Mouse (Mus musculus): Measurements from ENCODE around the gene Sgca. TPM values are rescaled to one million over a fixed set of nuclear protein-coding genes. Genes with fewer than 3 reads are reported as not detected.
A peak's percentile ranks its signal among the peaks of the same experiment; 100 is the strongest.

Gene Sgca
- polyA plus RNA-seq, 1 experiment: 4.7 TPM

- DNase-seq (ENCODE audit: low read depth, low spot score): no peak
- 64% methylated on average over 5 of the region's 5 CpGs for WGBS
Observed at GRCm38 (mm10) chr11:94962534-94963101, 13.5 kb downstream of the Sgca start.

- peak; percentile 87 for DNase-seq (ENCODE audit: low read depth, low spot score)
- 2% methylated on average over 8 of the region's 8 CpGs for WGBS
Observed at GRCm38 (mm10) chr11:94958065-94958858, 17.9 kb downstream of the Sgca start.

GRCm38 (mm10) chr11:94957693-94958064, 18.4 kb downstream of the Sgca start:
- 42% methylated on average over 9 of the region's 9 CpGs for WGBS
- no peak for DNase-seq (ENCODE audit: low read depth, low spot score)

GRCm38 (mm10) chr11:94955103-94955502, 21.0 kb downstream of the Sgca start:
- DNase-seq (ENCODE audit: low read depth, low spot score): no peak
- WGBS: 69% methylated on average over 9 of the region's 9 CpGs

- 12% methylated on average over 6 of the region's 6 CpGs for WGBS
- no peak for DNase-seq (ENCODE audit: low read depth, low spot score)
Observed at GRCm38 (mm10) chr11:94952169-94952568, 24.0 kb downstream of the Sgca start.

GRCm38 (mm10) chr11:94945236-94945635, 30.9 kb downstream of the Sgca start:
- 79% methylated on average over 12 of the region's 12 CpGs for WGBS
- no peak for DNase-seq (ENCODE audit: low read depth, low spot score)

- no peak for DNase-seq (ENCODE audit: low read depth, low spot score)
- 29% methylated on average over 8 of the region's 8 CpGs for WGBS
Observed at GRCm38 (mm10) chr11:94944295-94944694, 31.8 kb downstream of the Sgca start.

GRCm38 (mm10) chr11:94943054-94943453, 33.1 kb downstream of the Sgca start:
- no peak for DNase-seq (ENCODE audit: low read depth, low spot score)
- 71% methylated on average over 15 of the region's 15 CpGs for WGBS

GRCm38 (mm10) chr11:94942282-94943023, 33.7 kb downstream of the Sgca start:
- 41% methylated on average over 13 of the region's 13 CpGs for WGBS

GRCm38 (mm10) chr11:94941776-94942175, 34.4 kb downstream of the Sgca start:
- DNase-seq (ENCODE audit: low read depth, low spot score): no peak
- WGBS: 75% methylated on average over 8 of the region's 8 CpGs

More at GRCm38 (mm10) chr11:94942282-94943023, 33.7 kb downstream of the Sgca start:
- DNase-seq (ENCODE audit: low read depth, low spot score): no peak

- 33% methylated on average over 9 of the region's 9 CpGs for WGBS
- no peak for DNase-seq (ENCODE audit: low read depth, low spot score)
Observed at GRCm38 (mm10) chr11:94941121-94941520, 35.0 kb downstream of the Sgca start.

- WGBS: 18% methylated on average over 4 of the region's 4 CpGs
- no peak for DNase-seq (ENCODE audit: low read depth, low spot score)
Observed at GRCm38 (mm10) chr11:94939280-94939679, 36.8 kb downstream of the Sgca start.

- WGBS: 20% methylated on average over 9 of the region's 9 CpGs
- DNase-seq (ENCODE audit: low read depth, low spot score): no peak
Observed at GRCm38 (mm10) chr11:94938296-94938695, 37.8 kb downstream of the Sgca start.

- no peak for DNase-seq (ENCODE audit: low read depth, low spot score)
- 2% methylated on average over 15 of the region's 15 CpGs for WGBS
Observed at GRCm38 (mm10) chr11:94937787-94938186, 38.3 kb downstream of the Sgca start.

GRCm38 (mm10) chr11:94937335-94937781, 38.8 kb downstream of the Sgca start:
- DNase-seq (ENCODE audit: low read depth, low spot score): no peak
- 1% methylated on average over 18 of the region's 18 CpGs for WGBS

- peak; percentile 73 for DNase-seq (ENCODE audit: low read depth, low spot score)
- WGBS: under 1% methylated on average over 17 of the region's 17 CpGs
Observed at GRCm38 (mm10) chr11:94936851-94937295, 39.3 kb downstream of the Sgca start.

GRCm38 (mm10) chr11:94936045-94936444, 40.1 kb downstream of the Sgca start, which contains the start of gene Col1a1:
Gene Col1a1 (plus strand): TSS chr11:94936224.
- 37% methylated on average over 19 of the region's 19 CpGs for WGBS
- DNase-seq (ENCODE audit: low read depth, low spot score): no peak

GRCm38 (mm10) chr11:94934526-94934925, 41.6 kb downstream of the Sgca start:
- DNase-seq (ENCODE audit: low read depth, low spot score): no peak
- WGBS: 49% methylated on average over 11 of the region's 11 CpGs

GRCm38 (mm10) chr11:94933584-94933983, 42.5 kb downstream of the Sgca start:
- DNase-seq (ENCODE audit: low read depth, low spot score): no peak
- WGBS: 45% methylated on average over 8 of the region's 8 CpGs

GRCm38 (mm10) chr11:94930151-94930550, 46.0 kb downstream of the Sgca start:
- no peak for DNase-seq (ENCODE audit: low read depth, low spot score)
- WGBS: 70% methylated on average over 4 of the region's 4 CpGs
